Mouse (Mus musculus) CD4-positive, CD25-positive, alpha-beta regulatory T cell, adult 2 months (primary cell): Measurements from ENCODE around the gene Hoxb5.

Experiments
- DNase-seq: peaks from one replicate; pipeline ENCODE4 v3.0.0-alpha.2; 2012; ENCODE audit warnings: low read depth, low spot score

Hoxb5 gene

DNA sequence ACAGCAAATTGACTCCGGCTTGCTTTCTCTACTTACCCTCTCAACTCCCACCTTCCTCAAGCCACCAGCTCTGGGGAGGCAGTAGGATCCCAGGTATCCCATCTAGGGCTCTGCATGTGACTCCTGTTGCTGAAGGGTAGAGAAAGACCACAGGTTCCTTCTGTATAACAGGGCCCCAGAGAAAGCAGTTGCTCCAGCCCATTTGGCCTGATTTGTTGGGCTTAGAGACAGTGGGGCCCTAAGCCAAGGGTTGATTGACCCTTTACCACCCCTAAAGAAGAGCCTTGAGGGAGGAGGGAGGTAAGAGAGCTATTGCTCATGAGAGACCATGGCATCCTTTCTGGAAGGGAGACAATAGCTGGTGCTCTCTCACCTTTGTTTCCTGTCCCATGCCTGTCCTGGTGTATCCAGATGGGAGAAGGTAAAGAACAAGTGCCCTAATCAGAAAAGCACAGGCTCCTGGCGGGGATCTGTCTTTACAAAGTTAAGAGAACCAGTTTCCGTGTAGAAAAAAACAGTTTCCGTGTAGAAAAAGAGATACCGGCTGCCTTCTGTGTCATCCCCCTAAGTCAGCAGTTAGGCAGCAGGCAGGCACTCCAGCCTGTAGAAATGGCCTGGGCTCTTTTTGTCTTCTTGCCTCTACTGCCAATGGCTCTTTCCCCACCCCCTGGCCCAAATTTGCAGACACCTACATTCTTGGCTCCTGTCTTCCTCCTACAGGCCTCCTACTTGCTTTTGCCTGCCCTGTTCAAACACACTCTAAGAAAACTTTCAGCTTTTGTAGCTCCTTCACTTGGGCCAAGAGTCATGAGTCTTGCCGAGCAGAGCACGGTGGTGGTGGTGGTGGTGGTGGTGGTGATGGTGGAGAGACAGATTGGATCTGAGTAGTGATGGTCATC lies 36.1 kb downstream of the Hoxb5 start:
- no peak for DNase-seq

DNA sequence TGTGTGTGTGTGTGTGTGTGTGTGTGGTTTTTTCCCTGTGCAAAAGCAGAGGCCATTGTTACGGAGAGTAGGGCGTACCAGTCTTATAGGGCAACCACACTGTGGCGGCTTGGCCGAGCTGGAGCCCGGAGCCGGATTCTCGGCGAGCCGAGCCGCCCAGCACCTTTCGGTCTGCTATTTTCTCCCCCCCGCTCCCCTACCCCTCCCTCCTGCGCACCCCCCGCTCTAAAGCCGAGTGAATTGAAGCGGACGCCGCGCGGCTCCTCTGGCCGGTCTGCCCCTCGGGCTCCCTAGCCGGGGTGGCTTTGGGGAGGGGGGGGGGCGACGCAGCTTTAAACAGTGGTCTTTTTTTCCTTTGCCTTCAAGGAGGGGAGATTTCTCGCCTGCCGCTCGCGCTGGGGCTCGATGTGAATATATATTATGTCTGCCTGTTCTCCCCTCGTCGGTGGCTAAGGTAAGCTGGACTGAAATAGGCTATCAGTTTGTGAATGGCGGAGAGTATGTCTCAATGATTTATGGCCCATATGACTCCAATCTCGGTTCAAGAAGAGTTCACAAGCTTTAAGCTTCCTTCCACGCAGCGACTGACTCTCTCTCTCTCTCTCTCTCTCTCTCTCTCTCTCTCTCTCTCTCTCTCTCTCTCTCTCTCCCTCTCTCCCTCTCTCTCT lies 37.7 kb downstream of the Hoxb5 start:
- no peak for DNase-seq

DNA sequence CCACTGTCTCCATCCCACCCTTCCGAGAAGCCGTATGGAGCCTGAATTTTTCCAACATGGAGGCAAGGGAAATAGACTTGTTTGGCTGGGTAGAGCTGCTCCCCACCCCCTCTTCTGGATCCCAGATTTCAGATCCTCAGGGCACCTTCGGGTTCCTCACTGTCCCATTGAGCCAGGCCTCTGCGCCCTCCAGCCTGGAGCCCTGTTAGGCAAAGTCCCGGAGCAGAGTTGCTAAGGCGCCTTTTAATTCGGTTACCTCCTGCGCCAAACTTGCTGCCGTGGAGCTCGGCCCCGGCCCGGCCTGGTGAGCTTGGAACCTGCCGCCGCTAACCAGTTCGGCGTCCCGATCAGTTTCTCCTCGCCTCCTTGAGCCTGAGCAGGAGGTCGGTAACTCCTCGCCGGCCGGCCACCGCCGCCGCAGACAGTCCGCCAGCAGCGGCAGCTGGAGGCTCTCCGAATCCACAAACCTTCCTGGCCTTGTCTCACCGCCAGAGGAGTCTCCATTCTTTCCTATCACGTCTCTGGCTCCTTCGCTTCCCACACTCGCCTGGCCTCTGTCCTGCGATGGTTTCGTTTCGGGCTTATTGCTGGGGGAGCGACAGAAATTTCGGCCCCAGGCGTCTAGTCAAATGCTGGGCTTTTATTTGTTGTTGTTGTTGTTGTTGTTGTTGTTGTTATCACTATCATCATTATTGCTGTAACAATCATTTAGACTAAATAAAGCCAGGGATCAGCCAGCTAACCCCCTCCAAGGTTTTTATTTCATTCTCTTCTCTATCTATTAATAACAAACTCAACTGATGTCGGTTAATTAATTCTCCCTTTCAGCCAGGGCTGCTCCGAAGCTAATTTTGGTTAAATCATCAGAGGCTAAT lies 38.8 kb downstream of the Hoxb5 start:
- peak; percentile 15 for DNase-seq

DNA sequence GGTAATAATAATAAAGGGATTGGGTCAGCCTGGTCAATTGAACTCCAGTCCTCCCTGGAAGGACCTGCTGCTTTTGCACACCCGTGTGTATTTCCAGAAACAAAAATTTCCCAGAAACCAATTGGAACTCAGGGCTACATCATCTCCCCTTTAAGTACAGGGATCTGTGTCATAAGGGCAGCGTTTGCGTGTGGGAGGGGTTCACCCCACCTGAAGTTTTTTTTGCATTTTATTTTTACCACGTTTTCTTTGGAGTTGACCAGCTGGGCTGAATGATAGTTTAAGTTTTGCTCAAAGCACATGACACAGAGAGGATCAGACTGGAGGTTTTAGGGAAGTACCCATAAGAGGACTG lies 39.4 kb downstream of the Hoxb5 start:
- DNase-seq: no peak

DNA sequence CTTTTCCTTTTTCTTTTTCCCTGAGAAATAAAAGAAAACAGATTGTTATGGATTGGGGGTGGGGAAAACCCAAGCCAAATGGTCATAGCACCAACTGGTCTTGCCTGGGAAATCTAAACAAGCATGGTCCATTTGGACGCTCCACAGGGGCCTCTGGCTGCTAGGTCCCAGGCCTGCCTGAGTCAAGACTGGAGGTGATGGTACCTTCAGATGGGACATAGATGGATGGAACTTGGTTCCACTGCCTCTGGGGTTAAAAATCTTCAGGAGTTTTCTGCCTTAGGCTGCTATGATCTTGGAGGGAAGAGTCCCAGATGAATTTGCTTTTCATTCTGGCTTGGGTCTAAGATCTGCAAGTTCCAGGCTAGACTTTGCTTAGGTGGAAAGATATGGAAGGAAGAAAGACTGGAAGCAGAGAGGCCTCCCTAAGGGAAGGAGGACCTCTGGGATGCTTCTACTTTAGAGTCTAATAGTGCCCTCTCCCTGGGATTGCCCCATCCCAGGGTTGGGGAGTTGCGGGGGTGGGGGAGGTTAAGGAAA lies 40.1 kb downstream of the Hoxb5 start:
- DNase-seq: no peak

DNA sequence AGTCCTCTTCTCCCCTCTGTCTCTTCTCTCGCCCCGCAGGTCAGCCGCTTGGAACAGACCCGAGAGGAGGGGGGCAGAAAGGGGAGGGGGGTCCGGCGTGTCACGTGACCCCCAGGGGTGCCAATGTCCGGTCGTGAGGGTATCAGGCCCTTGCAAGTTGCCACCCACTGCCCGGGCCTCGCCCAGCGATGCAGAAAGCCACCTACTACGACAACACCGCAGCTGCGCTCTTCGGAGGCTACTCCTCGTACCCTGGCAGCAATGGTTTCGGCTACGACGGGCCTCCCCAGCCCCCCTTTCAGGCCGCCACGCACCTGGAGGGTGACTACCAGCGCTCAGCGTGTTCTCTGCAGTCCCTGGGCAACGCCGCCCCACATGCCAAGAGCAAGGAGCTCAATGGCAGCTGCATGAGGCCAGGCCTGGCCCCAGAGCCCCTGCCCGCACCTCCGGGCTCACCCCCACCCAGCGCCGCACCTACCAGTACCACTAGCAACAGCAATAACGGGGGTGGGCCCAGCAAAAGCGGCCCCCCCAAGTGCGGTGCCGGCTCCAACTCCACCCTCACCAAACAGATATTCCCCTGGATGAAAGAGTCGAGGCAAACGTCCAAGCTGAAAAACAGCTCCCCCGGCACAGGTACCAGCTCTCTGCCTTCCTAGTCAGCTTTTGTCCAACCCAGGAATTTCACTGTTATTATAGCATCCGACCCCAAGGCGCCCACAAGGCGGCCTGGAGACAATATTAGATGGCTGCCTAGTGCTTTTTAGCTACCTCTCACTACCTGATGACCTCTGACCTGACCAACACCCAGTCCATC lies 41.1 kb downstream of the Hoxb5 start:
- no peak for DNase-seq

DNA sequence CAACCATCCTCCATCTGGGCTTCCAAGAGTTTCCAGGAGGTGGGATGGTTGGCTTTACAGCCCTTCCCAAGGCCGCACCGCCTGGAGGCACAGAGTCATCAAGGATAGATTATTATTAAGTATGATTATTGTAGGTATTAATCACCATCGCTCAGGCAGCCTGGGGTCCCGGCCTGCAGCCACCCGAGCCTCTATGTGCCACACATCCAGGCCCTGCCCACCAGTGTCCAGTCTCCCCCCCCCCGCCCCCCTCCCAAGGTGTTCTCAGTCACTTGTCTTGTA lies 41.7 kb downstream of the Hoxb5 start:
- DNase-seq: no peak

DNA sequence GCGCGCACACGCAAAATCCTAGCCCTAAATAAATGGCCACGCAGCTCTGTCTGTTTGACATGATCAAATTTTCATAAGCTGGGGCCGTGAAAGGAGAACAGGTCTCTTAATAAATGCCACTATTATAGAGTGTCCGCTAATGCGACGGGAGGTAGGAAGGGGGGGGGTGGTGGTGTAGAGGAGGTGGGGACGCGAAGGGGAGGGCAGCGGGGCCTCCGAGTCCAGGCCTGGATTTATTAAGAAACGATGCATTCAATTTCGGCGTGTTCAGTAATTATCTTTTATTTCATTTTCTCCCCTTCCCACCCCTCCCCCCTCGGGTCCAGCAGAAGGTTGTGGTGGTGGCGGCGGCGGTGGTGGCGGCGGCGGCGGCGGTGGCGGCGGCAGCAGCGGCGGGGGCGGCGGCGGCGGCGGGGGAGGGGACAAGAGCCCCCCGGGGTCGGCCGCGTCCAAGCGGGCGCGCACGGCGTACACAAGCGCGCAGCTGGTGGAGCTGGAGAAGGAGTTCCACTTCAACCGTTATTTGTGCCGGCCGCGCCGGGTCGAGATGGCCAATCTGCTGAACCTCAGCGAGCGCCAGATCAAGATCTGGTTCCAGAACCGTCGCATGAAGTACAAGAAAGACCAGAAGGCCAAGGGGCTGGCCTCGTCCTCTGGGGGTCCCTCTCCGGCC lies 42.2 kb downstream of the Hoxb5 start:
- DNase-seq: no peak

DNA sequence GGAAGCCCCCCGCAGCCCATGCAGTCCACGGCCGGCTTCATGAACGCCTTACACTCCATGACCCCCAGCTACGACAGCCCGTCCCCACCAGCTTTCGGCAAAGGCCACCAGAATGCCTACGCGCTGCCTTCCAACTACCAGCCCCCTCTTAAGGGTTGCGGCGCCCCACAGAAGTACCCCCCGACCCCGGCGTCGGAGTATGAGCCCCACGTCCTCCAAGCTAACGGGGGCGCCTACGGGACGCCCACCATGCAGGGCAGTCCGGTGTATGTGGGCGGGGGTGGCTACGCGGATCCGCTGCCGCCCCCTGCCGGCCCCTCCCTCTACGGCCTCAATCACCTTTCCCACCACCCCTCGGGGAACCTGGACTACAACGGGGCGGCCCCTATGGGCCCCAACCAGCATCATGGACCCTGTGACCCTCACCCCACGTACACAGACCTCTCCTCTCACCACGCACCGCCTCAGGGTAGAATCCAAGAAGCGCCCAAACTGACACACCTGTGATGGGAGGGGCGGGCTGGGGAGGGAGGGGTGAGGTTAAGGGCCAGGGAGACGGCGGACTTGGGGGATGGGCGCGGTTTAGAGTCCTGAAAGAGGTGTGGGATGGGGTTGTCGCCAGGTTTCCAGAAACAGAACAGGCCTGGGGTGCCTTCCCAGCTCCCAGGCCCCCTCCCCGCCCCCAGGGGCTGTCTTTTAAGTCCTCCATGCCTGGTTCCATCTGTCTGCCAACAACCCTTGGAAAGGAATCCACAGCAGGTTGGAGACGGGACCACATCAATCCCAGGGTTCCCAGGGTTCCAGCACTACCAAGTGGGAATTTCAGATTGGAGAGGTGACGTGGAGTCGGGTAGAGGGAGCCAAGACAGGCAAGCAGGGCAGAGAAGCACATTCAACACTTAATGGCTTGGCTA lies 43.0 kb downstream of the Hoxb5 start:
- DNase-seq: no peak

DNA sequence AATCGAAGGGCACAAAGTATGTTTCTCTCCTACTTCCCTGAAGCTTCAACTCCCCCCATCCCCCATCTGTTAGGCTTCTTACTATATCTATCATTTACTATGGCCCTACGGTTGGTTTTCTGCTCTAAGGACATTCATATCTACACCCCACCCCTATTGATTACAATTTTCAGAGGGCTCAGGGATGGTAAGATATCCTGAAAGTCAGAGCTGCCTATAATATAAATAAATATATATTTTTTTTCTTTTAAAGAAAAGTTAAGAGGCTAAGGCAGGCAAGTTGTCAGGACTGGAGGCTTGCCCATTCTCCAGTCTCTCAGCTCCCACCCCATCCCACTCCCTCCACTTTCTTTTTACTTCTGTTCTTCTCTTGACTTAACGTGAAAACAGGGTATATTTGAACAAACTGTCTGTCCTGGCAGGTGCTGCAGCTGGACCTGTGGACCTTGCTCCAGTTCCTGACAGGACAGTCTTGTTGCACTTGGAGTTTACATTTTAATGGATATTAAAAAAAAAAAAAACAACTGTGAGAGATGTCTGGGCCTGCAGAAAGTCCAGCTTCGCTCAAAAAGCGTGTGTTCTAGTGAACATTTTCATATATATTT lies 43.9 kb downstream of the Hoxb5 start:
- no peak for DNase-seq

DNA sequence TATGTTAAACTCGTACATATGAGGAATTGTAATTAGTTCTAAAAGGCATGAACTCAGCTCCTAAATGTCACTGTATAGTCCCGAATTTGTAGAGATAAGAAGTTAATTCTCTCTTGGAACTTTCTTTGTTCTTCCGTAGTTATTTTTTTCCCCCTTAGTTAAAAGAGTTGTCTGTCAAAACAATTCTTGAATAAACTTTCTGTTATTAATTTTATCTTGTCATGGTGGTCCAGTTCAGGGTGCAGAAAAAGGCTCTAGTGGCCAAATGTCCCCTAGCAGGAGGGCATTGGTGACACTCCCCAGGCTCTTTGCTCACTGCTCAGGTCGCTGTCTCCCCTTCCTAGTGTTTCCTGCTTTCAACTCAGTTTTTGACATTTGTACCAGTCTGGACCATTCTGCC lies 44.6 kb downstream of the Hoxb5 start:
- no peak for DNase-seq

DNA sequence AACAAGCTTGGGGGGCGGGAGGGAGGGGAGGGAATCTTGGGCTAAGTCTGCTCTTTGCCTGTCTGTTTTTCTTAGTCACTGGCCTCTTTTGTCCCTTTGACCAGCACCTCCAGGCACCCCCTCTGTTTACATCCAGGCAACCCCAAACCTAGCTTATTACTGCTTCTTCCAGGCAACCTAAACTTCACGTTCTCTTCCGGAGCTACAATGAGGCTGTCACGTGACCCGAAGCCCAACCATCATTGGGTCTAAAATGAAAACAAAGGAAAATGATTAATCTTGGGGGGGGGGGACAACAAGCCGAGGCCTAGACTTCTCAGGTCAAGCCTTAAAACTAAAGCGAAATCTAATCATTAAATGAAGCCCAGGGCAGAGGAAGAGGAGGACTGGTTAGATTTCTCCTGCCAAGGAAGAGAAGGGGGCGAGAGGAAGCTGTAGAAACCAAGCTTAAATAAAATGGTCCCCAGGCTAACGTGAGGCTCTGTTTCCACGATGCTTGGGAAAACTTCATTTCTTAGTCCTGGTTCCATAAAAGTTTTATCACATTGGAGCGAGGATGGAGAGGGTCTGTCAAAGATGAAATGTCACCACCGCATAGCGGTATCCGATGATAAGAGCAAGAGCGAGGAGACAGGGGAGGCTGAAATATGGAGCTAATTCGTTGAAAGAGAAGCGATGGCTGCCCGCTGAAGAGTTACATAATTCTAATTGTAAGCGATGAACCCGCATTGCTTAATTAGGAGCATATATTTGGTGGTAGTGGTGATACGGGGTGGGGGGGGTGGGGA lies 45.2 kb downstream of the Hoxb5 start:
- no peak for DNase-seq

DNA sequence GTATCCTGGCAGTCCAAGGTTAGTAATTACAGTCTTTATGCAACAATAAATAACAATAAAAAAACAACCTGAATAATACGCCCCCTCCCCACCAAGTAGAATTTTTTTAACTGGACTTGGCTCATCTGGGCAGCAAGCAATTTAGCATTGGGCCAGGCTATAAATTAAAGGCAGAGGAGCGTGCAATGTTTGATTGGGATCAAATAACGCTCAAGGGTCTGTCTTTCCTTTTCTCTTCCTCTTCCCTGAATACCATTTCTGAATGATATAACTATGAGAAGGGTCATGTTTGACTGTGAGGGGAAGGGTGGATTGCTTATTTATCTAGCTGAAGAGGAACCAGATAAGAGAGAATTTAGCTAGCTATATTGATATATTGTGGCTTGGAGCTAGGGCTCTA lies 45.9 kb downstream of the Hoxb5 start:
- no peak for DNase-seq

DNA sequence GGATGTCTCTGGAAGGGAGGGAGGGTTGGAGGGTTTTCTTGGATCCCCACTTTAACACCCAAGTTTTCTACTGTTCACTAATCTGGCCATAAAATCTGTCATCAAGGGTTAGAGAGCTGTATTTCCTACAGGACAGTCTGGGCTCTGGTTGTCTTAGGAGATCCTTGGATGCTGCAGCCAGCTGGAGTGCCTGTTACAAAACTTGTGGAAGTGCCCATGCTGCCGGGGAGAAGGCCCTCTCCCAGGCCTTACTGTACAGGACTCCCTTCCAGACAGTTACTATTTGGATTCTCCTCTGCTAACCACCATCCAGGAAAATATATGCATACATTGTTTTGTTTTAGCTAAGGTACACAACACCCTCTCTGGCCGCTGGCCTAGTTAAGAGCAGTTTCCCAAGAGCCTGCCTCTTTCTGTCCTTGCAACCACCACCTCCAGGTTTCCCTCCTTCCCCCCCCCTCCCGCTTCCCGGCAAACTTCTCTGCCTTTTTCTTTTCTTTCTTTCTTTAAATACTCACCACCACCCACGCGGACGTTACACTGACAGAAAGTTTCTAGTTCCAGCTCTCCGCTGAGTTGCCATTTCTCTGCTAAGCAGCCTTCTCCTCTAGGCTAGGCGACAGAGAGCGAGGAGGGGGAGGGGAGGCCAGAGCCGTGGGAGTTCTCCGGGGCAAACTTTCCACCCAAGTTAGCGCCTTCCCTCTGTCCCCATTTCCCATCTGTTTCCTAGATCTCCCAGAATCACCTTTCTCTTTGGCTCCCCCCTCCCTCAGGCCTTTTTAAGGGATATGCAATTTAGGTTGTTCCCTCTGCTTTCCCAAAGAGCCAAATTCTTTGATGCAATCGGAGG lies 46.6 kb downstream of the Hoxb5 start:
- no peak for DNase-seq

DNA sequence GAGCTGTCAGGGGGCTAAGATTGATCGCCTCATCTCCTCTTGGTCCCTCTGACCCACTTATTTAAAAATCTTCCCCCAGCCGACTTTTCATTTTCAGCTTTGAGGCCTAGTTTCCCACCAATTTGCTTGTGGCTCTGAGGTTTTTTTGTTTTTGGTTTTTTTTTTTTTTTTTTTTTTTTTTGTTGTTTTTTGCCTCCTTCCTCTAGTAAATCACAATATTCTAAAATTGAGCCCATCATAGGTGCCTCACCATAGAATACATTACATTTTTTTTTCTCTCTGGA lies 47.1 kb downstream of the Hoxb5 start, which contains the start of gene Hoxb2:
TSS of gene Hoxb2 (plus strand) at position 185 of the 284 bp plus-strand sequence.
- no peak for DNase-seq

DNA sequence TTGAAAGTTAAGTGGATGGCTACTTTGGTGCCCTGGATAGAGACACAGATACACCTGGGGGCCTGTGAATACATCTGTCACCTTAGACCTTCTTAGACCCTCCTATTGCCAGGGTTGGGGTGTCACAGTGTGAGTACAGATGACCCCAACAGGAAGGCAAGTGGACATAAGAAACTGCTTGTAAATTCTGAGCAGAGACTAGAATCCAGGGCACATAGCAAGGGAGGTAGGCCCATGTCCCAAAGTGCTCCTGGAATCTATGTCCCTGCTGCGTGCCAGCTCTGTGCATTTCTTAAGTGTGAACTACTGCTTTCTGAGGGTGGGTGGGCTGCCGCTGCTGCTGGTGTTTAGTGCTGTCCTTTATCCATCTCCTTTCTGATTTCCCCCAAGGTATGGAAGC lies 47.7 kb downstream of the Hoxb5 start:
- DNase-seq: no peak

DNA sequence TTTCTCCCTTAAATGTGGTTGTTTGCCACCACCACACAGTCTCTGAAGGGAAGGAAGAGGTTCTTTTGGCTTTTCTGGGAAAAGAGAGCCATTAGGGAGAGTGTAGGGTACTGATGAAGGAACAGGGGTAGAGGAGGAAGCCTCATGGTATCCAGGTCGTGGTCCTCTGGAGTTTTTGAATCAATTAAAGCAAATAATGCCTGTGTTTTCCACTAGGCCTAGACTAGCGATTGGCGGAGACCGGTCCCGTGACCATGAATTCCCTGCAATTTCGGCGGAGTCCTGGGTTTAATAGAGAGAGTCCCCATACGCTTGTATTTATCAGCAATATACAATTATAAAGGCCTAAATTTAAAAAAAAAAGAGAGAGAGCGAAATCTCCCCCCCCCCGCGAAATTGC lies 48.2 kb downstream of the Hoxb5 start:
- no peak for DNase-seq

DNA sequence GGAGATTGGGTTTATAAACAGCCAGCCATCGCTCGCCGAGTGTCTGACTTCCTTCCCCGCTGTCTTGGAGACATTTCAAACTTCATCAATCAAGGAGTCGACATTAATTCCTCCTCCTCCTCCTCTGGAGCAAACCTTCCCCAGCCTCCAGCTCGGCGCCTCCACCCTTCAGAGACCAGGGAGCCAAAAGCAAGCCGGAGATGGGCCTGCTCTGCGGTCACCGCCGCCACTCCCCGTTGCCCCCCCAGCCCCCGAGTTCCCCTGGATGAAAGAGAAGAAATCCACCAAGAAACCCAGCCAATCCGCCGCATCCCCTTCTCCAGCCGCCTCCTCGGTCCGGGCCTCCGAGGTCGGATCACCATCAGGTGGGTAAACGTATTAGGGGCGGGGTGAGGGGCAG lies 48.7 kb downstream of the Hoxb5 start:
- no peak for DNase-seq
